Mouse (Mus musculus) cerebellum, adult 2 months (tissue): ENCODE measurements around the gene Fyco1.

Experiments used
- CTCF ChIP-seq: fragments of 200-500 bp; IDR thresholded peaks from 2 replicates; pipeline ENCODE4 v1.5.1; 2011; ENCODE audit warnings: low read depth, mild to moderate bottlenecking, control low read depth, low read length, moderate library complexity, borderline replicate concordance; ENCODE audit not compliant: insufficient read depth
- POLR2A ChIP-seq: fragments of 200-500 bp; IDR thresholded peaks from 2 replicates; pipeline ENCODE4 v1.6.1; 2011; ENCODE audit warnings: low read length, control low read depth, borderline replicate concordance; ENCODE audit not compliant: insufficient read depth

- no peak for TF ChIP-seq CTCF
- no peak for TF ChIP-seq POLR2A
These were observed 37.4 kb downstream of the Fyco1 start for GRCm38 (mm10) chr9:123814326-123814725.
